In genomic region chr2:122313536-122313935, GRCm38 (mm10) we compare ENCODE assay signal across 8 mouse cellular contexts. TPM values are rescaled to one million over a fixed set of nuclear protein-coding genes. Genes with fewer than 3 reads are reported as not detected.
A peak's percentile ranks its signal among the peaks of the same experiment; 100 is the strongest.
DNase-seq lines count a peak whose midpoint lies in the region; ATAC-seq and TF ChIP-seq lines count a peak whose summit lies in the region.

Gene Duoxa1, minus strand, starts transcription at chr2:122313730.

- no peak within 1 kb of the TSS for H3K9ac ChIP-seq in heart, adult 2 months (ENCODE audit: low read depth, low read length)
- no peak within 1 kb of the TSS for H3K9ac ChIP-seq in ES-Bruce4 (ENCODE audit: low read depth, poor library complexity, severe bottlenecking)
- no peak within 1 kb of the TSS for H3K9ac ChIP-seq in liver, postnatal 0 days (replicated peaks)

- no peaks in the 10 kb centered on the region for H3K9me3 ChIP-seq in ES-Bruce4 (replicated peaks; ENCODE audit: control insufficient read depth, insufficient read depth, low read length, poor library complexity, severe bottlenecking)
- no peaks in the 10 kb centered on the region for H3K9me3 ChIP-seq in liver, postnatal 0 days (ENCODE audit: low read length)

- WGBS in heart, adult 2 months, result 7% methylated on average over 23 of the region's 24 CpGs
- WGBS in liver, postnatal 0 days (ENCODE audit: insufficient replicate concordance), result 5% methylated on average over 24 of the region's 24 CpGs

- peak within 1 kb of the TSS; percentile 53 for H3K4me2 ChIP-seq in liver, postnatal 0 days (ENCODE audit: low read depth, low read length)

- H3K4me3 ChIP-seq in heart, adult 2 months, result peak within 1 kb of the TSS; percentile 22; the same call in 1 of the 2 replicates
- peak within 1 kb of the TSS; percentile 61 for H3K4me3 ChIP-seq in ES-Bruce4 (ENCODE audit: low read depth, low read length)
- H3K4me3 ChIP-seq in liver, postnatal 0 days (ENCODE audit: low read depth, low read length), result peak within 1 kb of the TSS; percentile 17

- TF ChIP-seq POLR2A in heart, adult 2 months (IDR thresholded peaks at IDR 0.05; ENCODE audit: insufficient read depth, low read depth, low read length), result no peak
- TF ChIP-seq POLR2A in ES-Bruce4 (IDR thresholded peaks at IDR 0.05; ENCODE audit: insufficient read depth, low read length), result no peak

- no peak for TF ChIP-seq CTCF in heart, adult 2 months (IDR thresholded peaks at IDR 0.05)
- no peak for TF ChIP-seq CTCF in ES-Bruce4 (IDR thresholded peaks at IDR 0.05; ENCODE audit: low read depth, low read length)
- no peak for TF ChIP-seq CTCF in liver, postnatal 0 days (IDR thresholded peaks at IDR 0.05; ENCODE audit: low read depth)

- no peaks in the 10 kb centered on the region for H3K36me3 ChIP-seq in heart, adult 2 months (ENCODE audit: control insufficient read depth, insufficient read depth, low read length)
- H3K36me3 ChIP-seq in ES-Bruce4 (ENCODE audit: control insufficient read depth, insufficient read depth, low read length, poor library complexity, severe bottlenecking), result no peaks in the 10 kb centered on the region
- no peaks in the 10 kb centered on the region for H3K36me3 ChIP-seq in liver, postnatal 0 days (replicated peaks; ENCODE audit: insufficient read depth, low read length)

- H3K4me1 ChIP-seq in heart, adult 2 months (ENCODE audit: control insufficient read depth, insufficient read depth, low read length), result peaks cover 3% of the 10 kb centered on the region
- H3K4me1 ChIP-seq in ES-Bruce4 (ENCODE audit: control insufficient read depth, insufficient read depth, low read length), result no peaks in the 10 kb centered on the region
- peaks cover 8% of the 10 kb centered on the region for H3K4me1 ChIP-seq in liver, postnatal 0 days (ENCODE audit: insufficient read depth)

- H3K27me3 ChIP-seq in heart, adult 2 months (ENCODE audit: control insufficient read depth, insufficient read depth, low read length), result peaks cover 9% of the 10 kb centered on the region
- H3K27me3 ChIP-seq in ES-Bruce4 (ENCODE audit: control insufficient read depth, insufficient read depth, low read length, poor library complexity, severe bottlenecking), result 0 out of 2 replicates have a peak, but pooled peaks cover 2% of the 10 kb centered on the region
- peaks cover 59% of the 10 kb centered on the region for H3K27me3 ChIP-seq in liver, postnatal 0 days (ENCODE audit: insufficient read depth, low read length)

- peak; percentile 33 for ATAC-seq in granulocyte monocyte progenitor cell, adult 5-6 weeks (replicated peaks; ENCODE audit: poor library complexity, severe bottlenecking)
- 0 out of 2 replicates have a peak, but pooled peaks have one; percentile 21 for ATAC-seq in liver, postnatal 0 days

- H3K79me2 ChIP-seq in heart, adult 2 months (replicated peaks; ENCODE audit: control insufficient read depth, insufficient read depth, low read length), result no peaks in the 10 kb centered on the region

- H3K27ac ChIP-seq in heart, adult 2 months, result no peak within 1 kb of the TSS
- H3K27ac ChIP-seq in ES-Bruce4 (ENCODE audit: insufficient read depth, low read length), result no peak within 1 kb of the TSS
- no peak within 1 kb of the TSS for H3K27ac ChIP-seq in liver, postnatal 0 days (ENCODE audit: low read depth)

- no peak for DNase-seq in heart, adult 2 months
- no peak for DNase-seq in heart, adult 11 months
- DNase-seq in liver, postnatal 0 days, result no peak
- DNase-seq in right cerebral cortex, adult 2 months (ENCODE audit: low spot score in 2 of 2), result no peak
- DNase-seq in adrenal gland, adult 18-20 months (ENCODE audit: low spot score in 2 of 2), result no peak
- no peak for DNase-seq in right cerebral cortex, postnatal 25 days

- no peak for TF ChIP-seq EP300 in heart, adult 2 months (IDR thresholded peaks at IDR 0.05; ENCODE audit: insufficient read depth, low read depth, low read length)
- TF ChIP-seq EP300 in ES-Bruce4 (IDR thresholded peaks at IDR 0.05; ENCODE audit: insufficient read depth, low read depth, low read length), result no peak
- TF ChIP-seq EP300 in liver, postnatal 0 days (IDR thresholded peaks at IDR 0.05; ENCODE audit: low read depth), result no peak

- intact Hi-C loops in heart, adult 2 months (cut with DNase I), result no loop called here

RNA-seq across cellular contexts. Expression of gene Duoxa1, which starts in this region (rescaled TPM):
- under 1 TPM; 0.23 to 0.37 TPM for total RNA-seq in heart, adult 2 months (2021)
- polyA plus RNA-seq in heart, adult 2 months (2012; rRNA removed), result 1.1 and 1.5 TPM in 2 replicates
- not detected in 2 replicates for polyA plus RNA-seq in ES-Bruce4 (2011; ENCODE audit: insufficient read depth, insufficient read length, low read depth, missing spikeins)
- not detected in 2 replicates for total RNA-seq in granulocyte monocyte progenitor cell, adult 5-6 weeks (2014; fragmentation: Nextera tagmentation)
- total RNA-seq in granulocyte monocyte progenitor cell, adult 5-6 weeks (2017), result 0.10 TPM in 1 of 2 replicates, not detected in the other
- not detected in 2 replicates for polyA plus RNA-seq in liver, postnatal 0 days (2015; fragmentation: Nextera tagmentation; extraction: Ambion mirVana)
- total RNA-seq in adrenal gland, adult 18-20 months (2021), result not detected

Comparison
In these comparisons a context has a peak if more than half of its experiments do, and no peak if none do; other contexts are left out.
1. Peak in ATAC-seq in granulocyte monocyte progenitor cell, adult 5-6 weeks; RNA of the gene not detected or under 1 TPM.
2. Peak in ATAC-seq, H3K4me3 ChIP-seq and H3K4me2 ChIP-seq in liver, postnatal 0 days; RNA of the gene not detected or under 1 TPM.